In the genomic region with DNA sequence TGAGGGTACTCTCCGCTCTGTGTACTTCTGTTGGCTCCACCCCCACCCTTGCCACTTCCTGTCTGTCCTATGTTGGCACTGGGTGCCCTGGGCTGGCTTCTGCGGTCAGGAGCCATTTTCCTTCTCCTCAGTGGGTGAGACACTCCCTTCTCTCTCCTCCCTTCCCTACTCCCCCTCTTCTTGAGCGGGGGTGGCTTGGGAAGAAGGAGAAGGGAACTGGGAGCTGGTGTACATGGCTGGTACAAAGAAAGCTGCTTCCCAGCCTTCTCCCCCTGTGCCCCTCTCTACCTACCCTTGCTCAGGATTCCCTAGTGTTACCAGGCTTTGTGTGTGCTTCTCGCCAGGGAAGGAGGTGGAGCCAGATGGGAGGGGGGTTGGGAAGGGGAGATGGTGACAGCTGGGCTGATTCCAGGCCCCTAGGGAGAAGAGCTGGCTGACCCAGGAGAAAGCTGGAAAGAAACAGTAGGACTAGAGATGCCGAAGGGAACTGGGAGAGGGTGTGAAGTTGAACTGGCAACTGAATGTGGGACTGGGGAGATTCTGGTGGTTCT, we compare ENCODE assay signal across 8 mouse cellular contexts. TPM values are rescaled to one million over a fixed set of nuclear protein-coding genes. Genes with fewer than 3 reads are reported as not detected.
DNase-seq lines count a peak whose midpoint lies in the region; ATAC-seq and TF ChIP-seq lines count a peak whose summit lies in the region.

No protein-coding gene starts in this region.

- peak overlapping the region; percentile 12 for H3K4me3 ChIP-seq in testis, adult 2 months (ENCODE audit: control insufficient read depth, low read depth, low read length)
- H3K4me3 ChIP-seq in heart, embryonic 15.5 days, result peak overlapping the region; percentile 80
- peak overlapping the region; percentile 100 for H3K4me3 ChIP-seq in limb, embryonic 10.5 days
- H3K4me3 ChIP-seq in midbrain, embryonic 11.5 days (ENCODE audit: low read depth, low read length), result peak overlapping the region; percentile 62

- peak overlapping the region; percentile 35 for H3K9ac ChIP-seq in heart, embryonic 15.5 days
- peak overlapping the region; percentile 94 for H3K9ac ChIP-seq in midbrain, embryonic 11.5 days (ENCODE audit: low read length)

- no peak for TF ChIP-seq CTCF in testis, adult 2 months (IDR thresholded peaks at IDR 0.05; ENCODE audit: control insufficient read depth, insufficient read depth, insufficient replicate concordance, low read depth, low read length)

- 0 out of 2 replicates have a peak, but pooled peaks have one; percentile 20 for TF ChIP-seq POLR2A in testis, adult 2 months (IDR thresholded peaks at IDR 0.05; ENCODE audit: control insufficient read depth, low read depth, low read length)

- 27% methylated on average over 5 of the region's 5 CpGs for WGBS in heart, embryonic 15.5 days
- WGBS in limb, embryonic 10.5 days, result 63% methylated on average over 5 of the region's 5 CpGs
- WGBS in midbrain, embryonic 11.5 days, result 50% methylated on average over 5 of the region's 5 CpGs

- H3K4me2 ChIP-seq in heart, embryonic 15.5 days, result peak overlapping the region; percentile 89
- H3K4me2 ChIP-seq in midbrain, embryonic 11.5 days, result peak overlapping the region; percentile 97

- H3K36me3 ChIP-seq in testis, adult 2 months (ENCODE audit: control insufficient read depth, insufficient read depth, low read length), result peaks cover 3% of the 10 kb centered on the region
- peaks cover 37% of the 10 kb centered on the region for H3K36me3 ChIP-seq in heart, embryonic 15.5 days
- H3K36me3 ChIP-seq in limb, embryonic 10.5 days, result peaks cover 74% of the 10 kb centered on the region
- peaks cover 33% of the 10 kb centered on the region for H3K36me3 ChIP-seq in midbrain, embryonic 11.5 days (ENCODE audit: control insufficient read depth, insufficient read depth, low read length)

- no peaks in the 10 kb centered on the region for H3K27me3 ChIP-seq in testis, adult 2 months (ENCODE audit: control insufficient read depth, insufficient read depth, low read length)
- no peaks in the 10 kb centered on the region for H3K27me3 ChIP-seq in heart, embryonic 15.5 days
- H3K27me3 ChIP-seq in limb, embryonic 10.5 days (ENCODE audit: low read depth, poor library complexity, severe bottlenecking), result no peaks in the 10 kb centered on the region
- no peaks in the 10 kb centered on the region for H3K27me3 ChIP-seq in midbrain, embryonic 11.5 days (ENCODE audit: control insufficient read depth, insufficient read depth, low read length)

- H3K27ac ChIP-seq in testis, adult 2 months (ENCODE audit: control insufficient read depth, insufficient read depth, low read depth, low read length), result no peak overlapping the region
- H3K27ac ChIP-seq in heart, embryonic 15.5 days, result peak overlapping the region; percentile 52
- H3K27ac ChIP-seq in limb, embryonic 10.5 days, result peak overlapping the region; percentile 70
- peak overlapping the region; percentile 62 for H3K27ac ChIP-seq in midbrain, embryonic 11.5 days (ENCODE audit: low read depth, low read length)

- no peak for ATAC-seq in heart, embryonic 15.5 days (replicated peaks; ENCODE audit: insufficient number of reproducible peaks, insufficient read depth, low FRiP score, low read depth)
- ATAC-seq in midbrain, embryonic 11.5 days (ENCODE audit: low FRiP score), result no peak

- no peaks in the 10 kb centered on the region for H3K9me3 ChIP-seq in heart, embryonic 15.5 days (replicated peaks)
- H3K9me3 ChIP-seq in limb, embryonic 10.5 days (replicated peaks), result no peaks in the 10 kb centered on the region
- no peaks in the 10 kb centered on the region for H3K9me3 ChIP-seq in midbrain, embryonic 11.5 days (ENCODE audit: control insufficient read depth, low read length)

- DNase-seq in testis, postnatal 10 days (ENCODE audit: low spot score), result no peak
- peak; percentile 82 to 85 for DNase-seq in cerebellum, postnatal 10 days
- no peak for DNase-seq in limb, embryonic 10.5 days (ENCODE audit: low spot score)
- no peak for DNase-seq in midbrain, embryonic 11.5 days (ENCODE audit: low spot score, missing footprints)
- peak; percentile 83 for DNase-seq in thymus, postnatal 0 days (ENCODE audit: low spot score)
- no peak for DNase-seq in urinary bladder, postnatal 25 days (ENCODE audit: low spot score)

- H3K4me1 ChIP-seq in testis, adult 2 months (ENCODE audit: control insufficient read depth, insufficient read depth, low read length), result peaks cover 23% of the 10 kb centered on the region
- peaks cover 39% of the 10 kb centered on the region for H3K4me1 ChIP-seq in heart, embryonic 15.5 days (replicated peaks)
- peaks cover 68% of the 10 kb centered on the region for H3K4me1 ChIP-seq in limb, embryonic 10.5 days
- H3K4me1 ChIP-seq in midbrain, embryonic 11.5 days (ENCODE audit: control insufficient read depth, insufficient read depth, low read length), result peaks cover 29% of the 10 kb centered on the region

RNA-seq across cellular contexts. Expression of gene Chd4, which starts 3.7 kb away (rescaled TPM):
- 42.5 and 43.0 TPM in 2 replicates for polyA plus RNA-seq in testis, adult 2 months (2012; rRNA removed)
- polyA plus RNA-seq in heart, embryonic 15.5 days (2015; fragmentation: Nextera tagmentation; extraction: Ambion mirVana), result 61.1 and 63.4 TPM in 2 replicates
- 104 and 109 TPM in 2 replicates for polyA plus RNA-seq in limb, embryonic 10.5 days (2016; fragmentation: Nextera tagmentation; extraction: Ambion mirVana)
- 96.9 and 99.3 TPM in 2 replicates for polyA plus RNA-seq in midbrain, embryonic 11.5 days (2014; fragmentation: Nextera tagmentation; extraction: Ambion mirVana)
- 70.0 and 84.9 TPM in 2 replicates for polyA plus RNA-seq in thymus, postnatal 0 days (2015; fragmentation: Nextera tagmentation; extraction: Ambion mirVana)

RNA-seq across cellular contexts. Expression of gene Lpar5, which starts 31.8 kb away (rescaled TPM):
- 0.31 and 0.32 TPM in 2 replicates for polyA plus RNA-seq in testis, adult 2 months (2012; rRNA removed)
- 0.35 and 0.90 TPM in 2 replicates for polyA plus RNA-seq in heart, embryonic 15.5 days (2015; fragmentation: Nextera tagmentation; extraction: Ambion mirVana)
- 0.14 and 0.18 TPM in 2 replicates for polyA plus RNA-seq in limb, embryonic 10.5 days (2016; fragmentation: Nextera tagmentation; extraction: Ambion mirVana)
- polyA plus RNA-seq in midbrain, embryonic 11.5 days (2014; fragmentation: Nextera tagmentation; extraction: Ambion mirVana), result 0.11 TPM in 1 of 2 replicates, not detected in the other
- polyA plus RNA-seq in thymus, postnatal 0 days (2015; fragmentation: Nextera tagmentation; extraction: Ambion mirVana), result 3.5 and 4.2 TPM in 2 replicates

RNA-seq across cellular contexts. Expression of gene Nop2, which starts 32.2 kb away (rescaled TPM):
- 24.5 and 26.2 TPM in 2 replicates for polyA plus RNA-seq in testis, adult 2 months (2012; rRNA removed)
- 35.0 and 43.6 TPM in 2 replicates for polyA plus RNA-seq in heart, embryonic 15.5 days (2015; fragmentation: Nextera tagmentation; extraction: Ambion mirVana)
- polyA plus RNA-seq in limb, embryonic 10.5 days (2016; fragmentation: Nextera tagmentation; extraction: Ambion mirVana), result 94.6 and 119 TPM in 2 replicates
- polyA plus RNA-seq in midbrain, embryonic 11.5 days (2014; fragmentation: Nextera tagmentation; extraction: Ambion mirVana), result 55.1 and 58.4 TPM in 2 replicates
- polyA plus RNA-seq in thymus, postnatal 0 days (2015; fragmentation: Nextera tagmentation; extraction: Ambion mirVana), result 53.9 and 60.7 TPM in 2 replicates

RNA-seq across cellular contexts. Expression of gene Iffo1, which starts 45.5 kb away (rescaled TPM):
- 60.9 and 62.9 TPM in 2 replicates for polyA plus RNA-seq in testis, adult 2 months (2012; rRNA removed)
- 9.7 and 13.4 TPM in 2 replicates for polyA plus RNA-seq in heart, embryonic 15.5 days (2015; fragmentation: Nextera tagmentation; extraction: Ambion mirVana)
- polyA plus RNA-seq in limb, embryonic 10.5 days (2016; fragmentation: Nextera tagmentation; extraction: Ambion mirVana), result 10.9 and 15.5 TPM in 2 replicates
- polyA plus RNA-seq in midbrain, embryonic 11.5 days (2014; fragmentation: Nextera tagmentation; extraction: Ambion mirVana), result 8.4 and 8.6 TPM in 2 replicates
- 13.8 and 19.0 TPM in 2 replicates for polyA plus RNA-seq in thymus, postnatal 0 days (2015; fragmentation: Nextera tagmentation; extraction: Ambion mirVana)

RNA-seq across cellular contexts. Expression of gene Acrbp, which starts 50.0 kb away (rescaled TPM):
- 1,698 and 1,947 TPM in 2 replicates for polyA plus RNA-seq in testis, adult 2 months (2012; rRNA removed)
- polyA plus RNA-seq in heart, embryonic 15.5 days (2015; fragmentation: Nextera tagmentation; extraction: Ambion mirVana), result 5.2 and 7.1 TPM in 2 replicates
- 10.1 and 13.0 TPM in 2 replicates for polyA plus RNA-seq in limb, embryonic 10.5 days (2016; fragmentation: Nextera tagmentation; extraction: Ambion mirVana)
- polyA plus RNA-seq in midbrain, embryonic 11.5 days (2014; fragmentation: Nextera tagmentation; extraction: Ambion mirVana), result 9.2 and 10.8 TPM in 2 replicates
- polyA plus RNA-seq in thymus, postnatal 0 days (2015; fragmentation: Nextera tagmentation; extraction: Ambion mirVana), result 9.2 and 10.2 TPM in 2 replicates

Comparison
In these comparisons a context has a peak if more than half of its experiments do, and no peak if none do; other contexts are left out.
1. H3K4me3 ChIP-seq: peak in every context shown above with its lines; median percentile 100 in limb, embryonic 10.5 days; 80 in heart, embryonic 15.5 days; 62 in midbrain, embryonic 11.5 days; 12 in testis, adult 2 months.
2. DNase-seq: peak in cerebellum, postnatal 10 days (2 of 2) and thymus, postnatal 0 days (single experiment); none in testis, postnatal 10 days (single experiment), limb, embryonic 10.5 days (single experiment), midbrain, embryonic 11.5 days (single experiment) and urinary bladder, postnatal 25 days (single experiment).